Mouse (Mus musculus): ENCODE results near the gene Nefh. TPM values are rescaled to one million over a fixed set of nuclear protein-coding genes. Genes with fewer than 3 reads are reported as not detected.

Nefh gene
- total RNA-seq (2014; fragmentation: Nextera tagmentation) (0.70 and 2.1 TPM in 2 replicates), total RNA-seq (2017) (1.4 and 2.7 TPM in 2 replicates)

GRCm38 (mm10) chr11:4947813-4948174 lies at the start of gene Nefh:
TSS of gene Nefh (minus strand) at chr11:4948064.
- ATAC-seq (replicated peaks; ENCODE audit: poor library complexity, severe bottlenecking) = no peak

GRCm38 (mm10) chr11:4996621-4997199 lies 48.8 kb upstream of the Nefh start:
- ATAC-seq (replicated peaks; ENCODE audit: poor library complexity, severe bottlenecking) = no peak

- ATAC-seq (replicated peaks; ENCODE audit: poor library complexity, severe bottlenecking) = no peak
Measured at GRCm38 (mm10) chr11:4995676-4996075, 47.8 kb upstream of the Nefh start.

- no peak for ATAC-seq (replicated peaks; ENCODE audit: poor library complexity, severe bottlenecking)
Measured at GRCm38 (mm10) chr11:4992471-4992870, 44.6 kb upstream of the Nefh start.

- peak; percentile 81 for ATAC-seq (replicated peaks; ENCODE audit: poor library complexity, severe bottlenecking)
Measured at GRCm38 (mm10) chr11:4989187-4989586, 41.3 kb upstream of the Nefh start.

GRCm38 (mm10) chr11:4987487-4987852 lies 39.6 kb upstream of the Nefh start:
- ATAC-seq (replicated peaks; ENCODE audit: poor library complexity, severe bottlenecking) = no peak

- peak; percentile 90 for ATAC-seq (replicated peaks; ENCODE audit: poor library complexity, severe bottlenecking)
Measured at GRCm38 (mm10) chr11:4986695-4987486, 39.0 kb upstream of the Nefh start, which contains the start of gene Ap1b1. TSS of gene Ap1b1 (plus strand) at chr11:4986824.

GRCm38 (mm10) chr11:4984799-4985198 lies 36.9 kb upstream of the Nefh start:
- ATAC-seq (replicated peaks; ENCODE audit: poor library complexity, severe bottlenecking) = no peak

GRCm38 (mm10) chr11:4984249-4984648 lies 36.4 kb upstream of the Nefh start:
- ATAC-seq (replicated peaks; ENCODE audit: poor library complexity, severe bottlenecking) = no peak

GRCm38 (mm10) chr11:4983538-4983937 lies 35.7 kb upstream of the Nefh start:
- no peak for ATAC-seq (replicated peaks; ENCODE audit: poor library complexity, severe bottlenecking)

- ATAC-seq (replicated peaks; ENCODE audit: poor library complexity, severe bottlenecking) = no peak
Measured at GRCm38 (mm10) chr11:4983010-4983409, 35.1 kb upstream of the Nefh start.

GRCm38 (mm10) chr11:4975623-4976022 lies 27.8 kb upstream of the Nefh start:
- peak; percentile 43; the same call in 1 of the 2 replicates for ATAC-seq (replicated peaks; ENCODE audit: poor library complexity, severe bottlenecking)

- peak; percentile 64 for ATAC-seq (replicated peaks; ENCODE audit: poor library complexity, severe bottlenecking)
Measured at GRCm38 (mm10) chr11:4974376-4975122, 26.7 kb upstream of the Nefh start.

GRCm38 (mm10) chr11:4973871-4974256 lies 26.0 kb upstream of the Nefh start:
- no peak for ATAC-seq (replicated peaks; ENCODE audit: poor library complexity, severe bottlenecking)

- peak; percentile 72 for ATAC-seq (replicated peaks; ENCODE audit: poor library complexity, severe bottlenecking)
Measured at GRCm38 (mm10) chr11:4972967-4973870, 25.4 kb upstream of the Nefh start.

- ATAC-seq (replicated peaks; ENCODE audit: poor library complexity, severe bottlenecking) = no peak; the same call in 1 of the 2 replicates
Measured at GRCm38 (mm10) chr11:4968376-4968775, 20.5 kb upstream of the Nefh start.

- ATAC-seq (replicated peaks; ENCODE audit: poor library complexity, severe bottlenecking) = no peak
Measured at GRCm38 (mm10) chr11:4967549-4967948, 19.7 kb upstream of the Nefh start.

GRCm38 (mm10) chr11:4966888-4967287 lies 19.0 kb upstream of the Nefh start:
- ATAC-seq (replicated peaks; ENCODE audit: poor library complexity, severe bottlenecking) = no peak

GRCm38 (mm10) chr11:4966325-4966724 lies 18.5 kb upstream of the Nefh start:
- no peak for ATAC-seq (replicated peaks; ENCODE audit: poor library complexity, severe bottlenecking)
